Mouse (Mus musculus): ENCODE measurements at regions not wholly inside any gene's neighbourhood (a gene's known extent, or its start where the extent isn't known, plus 50 kb on each side); places are given as distances from the start of the nearest gene placed in this dataset.

DNA sequence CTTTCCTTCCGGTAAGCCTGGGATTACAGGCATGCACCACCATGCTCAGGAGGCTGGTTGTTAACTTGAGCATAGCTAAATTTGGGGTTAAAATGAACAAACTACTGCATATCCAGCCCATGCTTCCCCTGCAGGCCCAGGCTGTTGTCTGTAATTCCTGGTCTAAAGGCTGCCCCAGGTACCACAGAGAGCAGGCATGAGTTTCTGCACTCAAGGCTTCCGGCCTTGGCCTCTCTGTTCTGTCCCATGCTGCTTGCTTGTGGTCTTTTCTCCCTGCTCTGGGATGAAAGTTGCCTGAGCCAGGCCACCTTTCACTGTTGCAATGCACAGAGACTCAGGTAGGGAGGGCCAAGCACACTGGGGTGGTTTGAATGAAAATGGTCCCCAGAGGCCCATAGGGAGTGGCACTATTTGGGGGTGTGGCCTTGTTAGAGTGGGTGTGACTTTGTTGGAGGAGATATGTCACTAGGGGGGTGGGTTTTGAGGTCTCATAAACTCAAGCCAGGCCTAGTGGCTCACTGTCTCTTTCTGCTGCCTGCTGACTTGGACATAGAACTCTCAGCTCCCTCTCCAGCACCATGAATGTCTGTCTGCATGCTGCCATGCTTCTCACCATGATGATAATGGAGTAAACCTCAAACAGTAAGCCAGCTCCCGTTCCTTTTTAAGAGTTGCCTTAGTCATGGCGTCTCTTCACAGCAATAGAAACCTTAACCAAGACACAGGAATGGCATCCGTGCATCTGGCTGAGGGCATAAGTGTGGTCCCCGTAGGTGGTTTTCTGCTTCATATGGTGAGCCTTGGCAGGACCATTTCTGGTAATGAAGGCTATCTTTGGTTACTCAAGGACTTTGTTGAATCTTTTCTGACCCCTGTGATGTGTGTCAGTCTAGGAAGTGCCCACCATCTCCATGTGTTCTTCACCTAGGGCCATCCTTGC is 86.7 kb upstream of the Zfp366 start:
- no peak for DNase-seq (ENCODE audit: low read depth)

DNA sequence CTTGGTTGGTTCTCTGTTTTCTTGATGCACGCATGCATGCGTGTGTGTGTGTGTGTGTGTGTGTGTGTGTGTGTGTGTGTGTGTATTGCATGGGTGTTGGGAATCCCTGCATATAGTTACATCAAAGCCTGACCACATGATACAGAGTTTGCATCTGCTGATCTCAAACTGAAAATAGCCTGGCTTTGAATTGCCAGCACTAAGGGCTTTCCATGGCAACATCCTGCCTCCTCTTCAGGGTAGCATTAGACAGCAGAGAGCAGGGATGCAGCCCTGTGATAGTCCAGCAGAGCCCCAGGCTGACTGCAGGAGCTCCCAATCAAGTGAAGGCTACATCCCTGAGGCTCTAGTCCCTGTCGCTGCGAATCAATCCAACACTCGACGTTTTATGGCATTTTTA is 87.8 kb upstream of the Zfp366 start:
- no peak for DNase-seq (ENCODE audit: low read depth)

- DNase-seq (ENCODE audit: low read depth): no peak
Measured at GRCm38 (mm10) chr13:99095006-99095405, 89.6 kb upstream of the Zfp366 start.

GRCm38 (mm10) chr13:99094221-99094620 is 90.4 kb upstream of the Zfp366 start:
- no peak for DNase-seq (ENCODE audit: low read depth)

DNA sequence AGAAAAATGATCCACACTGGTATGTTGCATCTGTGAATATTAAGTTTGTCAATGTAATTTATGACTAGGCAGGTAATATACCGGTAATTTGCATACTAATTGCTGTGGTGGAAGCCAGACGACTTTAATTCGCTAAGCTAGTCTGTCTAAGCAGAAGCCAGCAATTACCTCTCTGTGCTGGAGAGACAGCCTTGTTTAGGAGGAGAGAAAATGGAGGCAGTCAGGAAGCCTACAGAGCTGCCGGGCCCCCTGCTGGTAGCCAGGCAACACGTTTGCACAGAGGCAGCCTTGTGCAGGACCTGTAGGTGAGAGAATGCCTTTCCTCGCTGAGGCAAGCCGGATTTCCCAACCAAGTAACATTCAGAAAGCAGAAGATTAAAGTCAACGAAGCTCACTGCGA is 91.4 kb upstream of the Zfp366 start:
- DNase-seq (ENCODE audit: low read depth): peak; percentile 55

DNA sequence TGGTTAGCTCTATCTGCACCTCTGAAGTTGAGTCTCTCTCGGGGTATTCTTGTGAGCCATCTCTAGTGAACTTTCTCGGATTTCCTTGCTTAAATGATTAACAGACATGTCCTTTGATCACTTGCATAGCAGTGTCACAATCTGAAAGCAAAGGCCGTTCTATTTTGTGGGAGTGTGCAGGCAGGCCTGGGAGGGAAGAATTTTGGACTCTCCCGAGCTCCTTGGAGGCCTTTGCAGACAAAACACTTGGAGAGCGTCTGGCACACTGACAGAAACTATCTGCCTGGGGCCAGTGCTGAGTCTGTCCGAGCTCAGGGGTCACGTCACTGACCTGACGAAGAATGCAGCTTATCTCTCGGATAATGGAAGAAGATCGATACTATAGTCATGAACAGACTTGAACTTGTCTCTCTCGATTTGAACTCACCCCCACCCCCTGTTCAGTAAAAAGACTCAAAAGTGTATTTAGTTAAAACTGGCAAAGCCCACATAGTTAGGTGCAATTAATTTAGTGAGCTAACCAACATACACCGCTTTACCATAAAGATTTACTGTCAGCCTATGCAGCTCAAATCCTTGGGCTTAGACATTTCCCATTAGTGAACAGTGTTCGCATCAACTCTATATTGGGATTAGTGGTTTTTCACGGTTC is 92.2 kb upstream of the Zfp366 start:
- no peak for DNase-seq (ENCODE audit: low read depth)

DNA sequence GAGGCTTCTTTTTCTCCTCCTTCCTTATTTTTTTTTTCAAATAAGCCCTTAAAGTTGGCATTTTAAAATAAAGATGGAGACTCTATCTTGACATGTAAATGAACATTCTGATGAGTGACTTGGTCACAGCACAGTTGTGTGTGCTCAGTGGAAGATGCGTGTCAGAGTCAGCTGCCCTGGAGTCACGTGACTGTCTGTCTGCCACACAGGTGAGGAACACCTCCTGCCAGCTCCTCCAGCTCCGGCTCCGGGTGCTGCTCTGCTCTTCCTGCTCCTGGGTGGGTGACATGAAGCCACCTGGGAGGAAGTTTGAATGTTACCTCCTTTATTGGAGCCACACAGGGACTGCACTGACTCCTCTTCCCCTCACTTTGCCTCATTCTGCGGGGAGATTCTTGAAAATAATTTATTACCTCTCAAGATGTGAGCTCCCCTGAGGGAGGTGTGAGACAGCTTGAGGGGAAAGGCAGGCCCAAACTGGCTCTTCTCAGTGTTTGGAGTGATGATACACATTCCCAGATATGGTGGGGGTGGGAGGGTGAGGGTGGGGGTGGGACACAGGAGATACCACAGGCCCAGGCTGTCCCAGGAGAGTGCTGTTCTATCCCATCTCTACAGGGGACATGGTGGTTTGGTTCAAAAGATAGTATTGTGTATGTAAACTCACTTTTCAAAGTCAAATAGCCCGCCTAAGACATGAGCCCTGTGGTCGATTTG is 92.9 kb upstream of the Zfp366 start:
- no peak for DNase-seq (ENCODE audit: low read depth)

DNA sequence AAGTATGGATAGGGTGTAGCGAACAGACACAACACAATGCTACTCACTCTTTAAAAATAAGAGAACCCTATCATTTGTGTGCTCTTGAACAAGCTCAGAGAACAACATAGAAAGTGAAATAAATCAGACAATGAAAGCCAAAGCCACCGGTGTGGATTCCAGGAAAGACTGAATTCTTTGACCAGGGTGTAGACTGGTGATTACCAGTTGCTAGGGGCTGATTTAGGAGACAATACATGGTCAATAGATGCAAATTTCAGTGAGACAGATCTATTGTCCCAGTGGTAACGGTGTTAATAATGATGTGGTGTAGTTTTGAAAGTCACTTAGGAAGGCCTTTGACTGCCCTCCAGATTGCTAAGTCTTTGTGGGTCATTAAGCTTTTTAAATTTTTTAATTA is 94.3 kb upstream of the Zfp366 start:
- DNase-seq (ENCODE audit: low read depth): no peak

DNA sequence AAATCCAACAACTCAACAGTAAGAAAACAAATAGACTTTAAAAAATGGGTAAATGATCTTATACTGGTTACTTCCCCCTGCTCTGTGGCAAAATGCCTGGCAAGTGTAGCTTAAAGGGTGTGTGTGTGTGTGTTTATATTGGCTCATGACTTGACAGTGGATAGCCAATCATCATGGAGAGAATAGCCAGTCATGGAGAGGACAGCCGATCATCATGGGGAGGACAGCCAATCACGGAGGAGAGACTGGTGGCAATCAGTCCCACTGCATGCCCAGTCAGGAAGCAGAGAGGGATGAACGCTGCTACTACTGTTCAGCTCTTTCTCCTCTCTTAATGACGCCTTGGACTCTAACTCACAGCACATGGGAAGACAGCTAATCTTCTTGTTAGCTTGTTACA is 96.3 kb upstream of the Zfp366 start:
- DNase-seq (ENCODE audit: low read depth): no peak

GRCm38 (mm10) chr13:99079331-99079761 is 95.0 kb upstream of the 1700024P04Rik start:
- no peak for DNase-seq (ENCODE audit: low read depth)

- DNase-seq (ENCODE audit: low read depth): no peak
Measured at GRCm38 (mm10) chr13:99078643-99079042, 94.3 kb upstream of the 1700024P04Rik start.

DNA sequence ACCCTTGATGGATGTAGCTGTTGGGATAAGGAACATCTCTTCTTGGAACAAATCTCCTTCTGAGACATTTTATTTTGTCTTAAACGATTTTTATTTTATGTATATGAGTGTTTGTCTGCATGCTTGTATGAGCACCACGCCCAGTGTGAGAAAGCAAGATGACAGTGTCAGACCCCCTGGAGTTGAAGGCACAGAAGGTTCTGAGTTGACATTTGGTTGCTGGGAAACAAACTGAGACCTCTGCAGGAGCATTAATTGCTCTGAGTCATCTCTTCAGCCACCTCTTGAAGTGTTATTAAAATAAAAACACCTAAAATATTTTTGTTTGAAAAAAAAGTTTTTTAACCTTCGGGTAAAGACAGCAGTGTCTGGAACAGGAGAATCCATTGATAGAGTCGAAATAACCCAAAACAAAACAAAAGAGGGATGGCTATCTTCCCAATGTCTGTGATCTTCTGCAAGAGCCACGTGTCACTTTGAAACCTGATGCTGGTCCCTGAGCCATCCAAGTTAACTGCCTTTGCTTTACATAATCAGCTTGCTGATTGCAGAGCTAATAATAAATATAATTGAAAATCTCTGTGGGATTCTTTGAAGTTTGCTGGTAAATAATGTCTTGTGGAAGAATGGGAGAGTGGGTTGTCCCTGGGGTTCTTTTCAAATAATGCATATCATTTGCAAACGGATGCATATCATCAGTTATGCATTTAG is 92.8 kb upstream of the 1700024P04Rik start:
- no peak for DNase-seq (ENCODE audit: low read depth)

DNA sequence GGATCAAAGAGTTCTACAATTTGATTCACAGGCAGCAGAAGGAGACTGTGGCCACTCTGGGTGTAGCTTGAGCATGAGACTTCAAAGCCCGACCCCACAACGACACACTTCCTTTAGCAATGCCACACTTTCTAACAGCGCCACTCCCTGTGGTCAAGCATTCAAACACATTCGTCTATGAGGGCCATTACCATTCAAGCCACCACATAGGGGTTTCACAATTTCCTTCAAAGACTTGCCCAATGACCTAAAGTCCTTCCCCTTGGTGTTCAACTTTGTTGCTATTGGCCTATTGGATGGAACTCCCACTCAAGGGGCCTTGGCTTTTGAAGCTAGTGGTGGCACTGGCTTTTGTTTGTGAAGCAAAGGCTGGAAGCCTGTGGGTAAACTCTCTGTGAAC is 91.1 kb upstream of the 1700024P04Rik start:
- no peak for DNase-seq (ENCODE audit: low read depth)

DNA sequence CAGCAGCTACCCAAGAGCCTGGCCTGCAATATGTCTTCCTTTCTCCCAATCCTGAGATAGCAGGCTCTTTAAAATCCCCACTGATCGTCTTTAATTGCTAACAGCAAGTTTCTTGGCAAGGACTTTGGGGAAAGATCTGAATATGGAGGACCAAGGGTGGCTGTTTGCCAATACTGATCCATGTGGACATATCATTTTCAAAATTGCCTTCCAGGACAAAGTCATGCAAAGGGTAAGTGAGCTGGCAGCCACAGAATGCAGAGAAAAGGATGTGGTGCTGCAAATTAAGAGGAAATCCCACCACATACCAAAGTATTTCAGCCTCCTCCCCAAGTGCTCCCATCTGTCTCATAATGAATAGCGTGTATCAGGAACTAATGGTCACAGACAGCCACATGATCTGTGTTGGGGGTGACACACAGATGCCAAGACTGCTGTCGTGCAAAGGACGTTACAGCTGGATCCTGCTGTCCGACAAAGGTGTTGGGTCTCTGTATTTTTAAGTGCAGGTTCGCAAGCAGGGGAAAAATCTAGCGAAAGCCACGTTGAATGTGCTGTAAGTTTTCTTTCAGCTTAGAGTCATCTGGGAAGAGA is 87.6 kb upstream of the 1700024P04Rik start:
- DNase-seq (ENCODE audit: low read depth): no peak

- no peak for DNase-seq (ENCODE audit: low read depth)
Measured at GRCm38 (mm10) chr13:99071413-99071812, 87.0 kb upstream of the 1700024P04Rik start.

DNA sequence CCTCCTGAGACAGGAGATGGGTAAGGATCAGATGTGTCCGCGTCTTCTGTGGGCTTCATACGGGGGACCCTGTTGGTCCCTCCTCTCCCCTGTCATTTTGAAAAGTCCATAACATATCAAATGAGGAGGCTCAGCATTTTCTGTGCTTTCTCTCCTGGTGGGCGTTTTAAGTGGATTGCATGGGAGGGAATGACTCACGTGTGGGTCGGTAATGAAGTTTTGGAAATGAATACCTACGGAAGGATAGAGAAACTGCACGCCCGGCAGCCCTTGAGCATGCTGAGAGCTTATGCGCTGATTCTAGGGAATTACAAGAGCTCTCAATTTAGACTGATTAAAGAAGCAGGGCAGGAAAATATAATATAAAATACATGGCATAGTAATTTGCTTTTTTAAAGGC is 85.4 kb upstream of the 1700024P04Rik start:
- no peak for DNase-seq (ENCODE audit: low read depth)

DNA sequence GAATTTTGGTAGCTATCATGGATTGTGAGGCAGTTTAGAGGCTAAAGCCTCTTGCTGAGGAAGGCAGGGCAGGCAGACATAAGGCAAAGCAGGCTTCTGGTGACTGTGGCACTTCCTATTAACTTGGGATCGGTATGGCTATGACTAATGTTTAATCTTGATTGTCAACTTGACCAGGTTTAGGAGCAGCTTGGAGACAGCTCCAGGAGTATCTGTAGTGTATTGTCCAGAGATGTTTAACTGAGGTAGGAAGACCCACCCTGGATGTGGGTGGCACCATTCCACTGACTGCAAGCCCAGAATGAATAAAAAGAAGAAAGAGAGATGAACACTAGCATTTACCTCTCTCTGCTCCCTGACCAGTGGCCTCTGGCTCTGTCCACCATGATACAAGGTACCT is 83.1 kb upstream of the 1700024P04Rik start:
- DNase-seq (ENCODE audit: low read depth): no peak

- DNase-seq (ENCODE audit: low read depth): no peak
Measured at GRCm38 (mm10) chr13:99063431-99063830, 79.1 kb upstream of the 1700024P04Rik start.

DNA sequence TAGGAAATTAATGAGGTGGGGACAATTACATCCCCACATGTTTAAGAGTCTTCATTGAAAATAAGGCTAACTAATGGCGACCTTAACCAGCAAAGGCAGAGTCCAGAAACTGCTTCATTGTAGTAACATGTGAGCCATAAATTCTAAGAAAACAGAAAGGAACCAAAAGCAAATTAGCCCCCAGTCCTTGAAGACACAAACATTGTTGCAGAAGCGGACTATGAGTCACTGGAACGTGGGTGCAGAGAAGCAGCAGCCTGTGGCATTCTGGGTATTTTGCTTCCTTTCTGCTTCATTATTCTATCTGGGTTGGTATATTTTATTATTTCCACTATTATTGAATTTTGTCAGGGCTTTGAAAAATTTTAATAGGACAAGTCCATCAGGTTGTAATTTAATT is 78.6 kb upstream of the 1700024P04Rik start:
- no peak for DNase-seq (ENCODE audit: low read depth)

- DNase-seq (ENCODE audit: low read depth): no peak
Measured at GRCm38 (mm10) chr13:99058131-99058970, 74.0 kb upstream of the 1700024P04Rik start.

DNA sequence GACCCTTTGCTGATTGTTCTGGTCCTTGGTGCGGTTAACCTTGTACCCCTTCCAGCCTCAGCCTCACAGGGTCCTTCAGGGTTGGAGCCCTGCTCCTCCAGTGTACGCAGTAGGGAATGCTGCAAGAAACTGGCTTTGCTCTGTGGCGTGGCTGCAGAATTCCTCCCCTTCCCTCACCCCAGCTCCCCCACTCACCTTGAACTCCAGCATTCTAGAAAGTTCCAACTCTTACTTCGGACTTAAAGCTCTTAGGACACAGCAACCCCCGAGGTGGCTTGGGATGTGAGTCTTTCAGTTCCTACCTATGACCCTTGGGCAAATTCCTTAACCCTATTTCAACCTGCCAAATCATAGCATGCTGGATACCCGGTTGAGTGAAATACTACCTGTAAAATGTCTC is 73.3 kb upstream of the 1700024P04Rik start:
- no peak for DNase-seq (ENCODE audit: low read depth)
